Mouse (Mus musculus): ENCODE measurements around the gene H2-T22.
"Not testable (repeated sequence)": the region's sequence is repeated elsewhere in the genome, so short reads cannot be mapped to it uniquely, and the experiment has no call there.

The H2-T22 gene

GRCm38 (mm10) chr17:36042610-36043169, at the start of gene H2-T22, which contains the start of gene Gm6034:
Gene H2-T22, minus strand, starts transcription at chr17:36042747.
Gene Gm6034, plus strand, starts transcription at chr17:36042961.
- DNase-seq (ENCODE audit: low read depth, low spot score): peak; percentile 16

GRCm38 (mm10) chr17:36091933-36092332, 49.4 kb upstream of the H2-T22 start:
- not testable (repeated sequence) for DNase-seq (ENCODE audit: low read depth, low spot score)

DNA sequence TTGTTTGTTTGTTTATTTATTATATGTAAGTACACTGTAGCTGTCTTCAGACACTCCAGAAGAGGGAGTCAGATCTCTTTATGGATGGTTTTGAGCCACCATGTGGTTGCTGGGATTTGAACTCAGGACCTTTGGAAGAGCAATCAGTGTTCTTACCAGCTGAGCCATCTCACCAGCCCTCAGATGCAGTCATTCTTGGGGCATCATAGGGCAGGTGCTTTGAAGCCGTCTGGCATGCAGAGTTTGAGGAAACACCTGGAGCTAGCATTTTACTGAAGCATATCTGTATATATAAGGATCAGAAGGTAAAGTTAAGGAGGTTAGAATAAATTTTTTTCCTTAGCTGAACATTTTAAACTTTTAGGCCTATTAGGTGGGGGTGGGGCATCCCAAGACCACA, 43.4 kb upstream of the H2-T22 start:
- DNase-seq (ENCODE audit: low read depth, low spot score): not testable (repeated sequence)

DNA sequence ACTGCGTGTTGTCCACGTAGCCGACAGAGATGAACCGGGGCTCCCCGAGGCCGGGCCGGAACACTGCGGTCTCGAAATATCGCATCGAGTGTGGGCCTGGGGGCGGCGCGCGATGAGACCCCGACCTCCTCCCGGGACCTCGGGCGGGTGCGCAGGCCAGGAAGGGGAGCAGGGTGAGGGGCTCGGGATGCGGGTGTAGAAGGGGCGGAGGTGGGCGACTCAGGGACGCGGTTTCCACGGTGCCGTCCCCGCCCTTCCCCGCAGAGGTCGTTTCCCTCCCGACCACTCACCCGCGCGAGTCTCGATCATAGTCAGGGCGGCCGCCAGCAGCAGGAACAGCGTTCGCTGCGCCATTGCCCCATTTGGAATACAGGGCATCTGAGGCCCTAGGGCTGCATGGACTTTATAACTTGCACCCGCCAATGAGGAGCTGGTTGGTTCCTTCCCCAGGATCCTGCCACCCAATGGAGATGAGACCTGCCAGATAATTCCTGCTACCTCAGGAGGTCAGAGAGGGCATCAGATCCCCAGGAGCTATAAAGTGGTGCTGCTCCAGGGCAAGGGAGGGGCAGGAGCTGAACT, 41.4 kb upstream of the H2-T22 start:
- DNase-seq (ENCODE audit: low read depth, low spot score): no peak

GRCm38 (mm10) chr17:36083266-36083869, 40.8 kb upstream of the H2-T22 start:
- no peak for DNase-seq (ENCODE audit: low read depth, low spot score)

DNA sequence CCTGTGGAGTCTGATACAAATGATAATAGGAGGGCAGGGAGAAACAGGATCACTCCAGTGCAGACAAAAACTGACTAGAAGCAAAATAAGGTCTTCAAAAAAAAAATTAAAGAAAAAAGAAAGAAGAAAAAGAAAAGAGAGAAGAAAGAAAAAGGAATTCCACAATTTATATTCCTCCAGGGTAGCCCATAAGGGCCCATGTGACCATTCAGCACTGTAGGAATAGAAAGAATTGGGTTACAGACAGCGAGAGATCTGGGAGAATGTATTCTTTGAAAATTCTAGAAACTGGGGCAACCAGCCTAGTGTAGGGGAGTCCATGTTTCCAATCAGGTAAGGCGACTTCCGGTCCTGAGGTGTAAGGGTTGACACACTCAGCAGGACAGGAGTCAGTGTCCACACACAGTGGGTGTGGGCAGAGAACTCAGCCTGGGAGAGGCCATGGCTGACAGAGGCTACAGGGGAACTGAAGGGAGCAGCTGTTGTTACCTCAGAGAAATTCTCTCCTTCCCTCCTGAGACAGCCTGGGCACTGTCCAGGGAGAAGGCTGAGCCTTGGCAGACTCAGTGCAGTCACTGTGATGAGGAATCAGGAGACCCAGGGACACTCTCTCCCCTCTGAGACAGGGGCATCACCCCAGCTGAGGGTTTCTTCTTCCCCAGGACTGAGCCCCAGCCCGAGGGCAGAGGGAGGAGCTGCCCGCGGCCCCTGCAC, 40.1 kb upstream of the H2-T22 start:
- not testable (repeated sequence) for DNase-seq (ENCODE audit: low read depth, low spot score)

GRCm38 (mm10) chr17:36081901-36082300, 39.4 kb upstream of the H2-T22 start:
- DNase-seq (ENCODE audit: low read depth, low spot score): not testable (repeated sequence)

DNA sequence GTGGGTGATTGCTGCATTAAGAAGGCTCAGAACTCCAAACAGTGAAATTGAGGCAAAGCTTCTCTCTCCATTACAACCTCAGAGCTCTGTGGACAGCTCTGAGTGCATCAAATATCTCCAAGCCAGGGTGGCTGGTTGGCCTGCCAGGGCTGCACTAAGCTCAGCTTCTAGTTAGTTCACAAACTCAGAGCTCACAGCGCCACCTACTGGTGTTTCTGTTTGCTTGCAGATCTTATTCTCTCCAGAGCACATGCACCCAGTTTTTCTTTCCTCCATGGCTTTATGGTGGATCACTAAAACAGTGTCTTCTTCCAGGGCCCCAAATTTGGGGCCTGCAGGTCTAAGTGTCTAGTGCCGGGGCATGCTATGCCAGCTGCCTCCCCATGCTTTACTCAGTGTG, 18.3 kb upstream of the H2-T22 start:
- DNase-seq (ENCODE audit: low read depth, low spot score): peak; percentile 59

DNA sequence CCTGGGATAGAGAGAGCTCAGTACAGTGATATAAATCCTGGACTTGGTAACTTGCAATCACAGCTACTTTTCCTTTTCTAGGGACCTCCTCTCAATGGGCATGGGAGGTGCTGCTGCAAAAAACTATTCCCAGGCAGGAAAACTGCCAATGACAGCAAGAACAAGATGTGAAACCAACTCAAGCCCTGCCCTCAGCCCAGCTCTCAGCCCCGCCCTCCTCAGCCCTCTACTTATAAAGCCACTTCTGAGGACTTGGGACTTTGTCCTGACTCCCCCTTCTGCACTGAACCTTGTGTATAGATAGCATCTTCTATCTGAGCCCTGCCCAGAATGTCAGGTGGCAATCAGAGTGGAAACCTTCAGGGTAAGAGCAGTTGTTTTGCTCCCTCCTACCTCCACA, 15.8 kb upstream of the H2-T22 start, which contains the start of gene Gm11127:
Gene Gm11127 (minus strand): TSS at position 10 of the 400 bp plus-strand sequence.
- not testable (repeated sequence) for DNase-seq (ENCODE audit: low read depth, low spot score)

DNA sequence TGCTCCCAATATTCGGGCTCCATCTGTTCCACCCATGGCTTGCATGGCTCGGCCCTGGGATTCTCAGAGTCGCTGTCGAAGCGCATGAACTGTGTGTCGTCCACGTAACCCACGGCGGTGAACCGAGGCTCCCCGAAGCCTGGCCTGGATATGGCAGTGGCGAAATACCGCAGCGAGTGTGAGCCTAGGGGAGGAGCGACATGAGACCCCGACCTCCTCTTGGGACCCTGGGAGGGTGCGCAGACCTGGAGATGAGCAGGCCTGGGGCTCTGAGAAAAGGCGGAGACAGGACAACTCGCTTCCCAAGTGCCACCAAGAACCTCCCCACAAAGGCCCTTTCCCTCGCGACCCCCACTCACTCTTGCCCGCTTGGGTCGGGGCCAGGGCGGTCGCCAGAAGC, 15.4 kb upstream of the H2-T22 start:
- DNase-seq (ENCODE audit: low read depth, low spot score): not testable (repeated sequence)

DNA sequence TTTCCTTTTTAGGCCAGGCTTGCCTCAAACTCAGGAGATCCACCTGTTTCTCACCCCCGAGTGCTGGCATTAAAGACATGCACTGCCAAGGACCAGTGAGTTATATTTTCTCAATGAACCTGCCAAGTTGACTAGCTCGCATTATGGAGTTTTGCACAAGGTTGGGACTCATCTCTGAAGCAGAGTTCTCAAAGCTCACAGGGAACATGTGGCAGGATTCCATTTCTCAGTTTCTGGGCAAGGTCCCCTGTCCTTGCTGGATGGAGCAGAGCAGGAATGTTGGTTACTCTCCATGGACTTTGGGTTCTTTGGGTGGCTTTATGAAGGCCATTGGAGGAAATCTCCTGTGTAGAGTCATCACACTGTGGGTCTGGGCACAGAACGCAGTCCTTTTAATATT, 739 bp upstream of the H2-T22 start:
- no peak for DNase-seq (ENCODE audit: low read depth, low spot score)

DNA sequence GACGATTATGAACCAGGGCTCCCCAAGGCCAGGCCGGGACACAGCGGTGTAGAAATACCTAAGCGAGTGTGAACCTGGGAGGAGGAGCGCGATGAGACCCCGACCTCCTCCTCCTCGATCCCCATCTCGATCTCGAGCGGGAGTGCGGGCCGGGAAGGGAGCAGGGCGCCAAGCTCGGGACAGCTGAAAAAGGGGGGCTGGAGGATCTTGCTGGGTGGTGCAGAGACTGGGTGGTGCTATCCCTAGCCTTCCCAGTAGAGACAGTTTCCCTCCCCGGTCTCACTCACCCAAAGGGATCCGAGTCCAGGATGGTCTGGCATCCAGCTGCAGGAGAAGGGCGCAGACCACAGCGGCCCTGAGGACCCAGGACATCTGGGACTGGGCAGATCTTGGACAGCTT, 492 bp downstream of the H2-T22 start:
- DNase-seq (ENCODE audit: low read depth, low spot score): not testable (repeated sequence)

GRCm38 (mm10) chr17:36040604-36041003, 1.9 kb downstream of the H2-T22 start:
- not testable (repeated sequence) for DNase-seq (ENCODE audit: low read depth, low spot score)

- not testable (repeated sequence) for DNase-seq (ENCODE audit: low read depth, low spot score)
Measured at GRCm38 (mm10) chr17:36036126-36036525, 6.4 kb downstream of the H2-T22 start.

DNA sequence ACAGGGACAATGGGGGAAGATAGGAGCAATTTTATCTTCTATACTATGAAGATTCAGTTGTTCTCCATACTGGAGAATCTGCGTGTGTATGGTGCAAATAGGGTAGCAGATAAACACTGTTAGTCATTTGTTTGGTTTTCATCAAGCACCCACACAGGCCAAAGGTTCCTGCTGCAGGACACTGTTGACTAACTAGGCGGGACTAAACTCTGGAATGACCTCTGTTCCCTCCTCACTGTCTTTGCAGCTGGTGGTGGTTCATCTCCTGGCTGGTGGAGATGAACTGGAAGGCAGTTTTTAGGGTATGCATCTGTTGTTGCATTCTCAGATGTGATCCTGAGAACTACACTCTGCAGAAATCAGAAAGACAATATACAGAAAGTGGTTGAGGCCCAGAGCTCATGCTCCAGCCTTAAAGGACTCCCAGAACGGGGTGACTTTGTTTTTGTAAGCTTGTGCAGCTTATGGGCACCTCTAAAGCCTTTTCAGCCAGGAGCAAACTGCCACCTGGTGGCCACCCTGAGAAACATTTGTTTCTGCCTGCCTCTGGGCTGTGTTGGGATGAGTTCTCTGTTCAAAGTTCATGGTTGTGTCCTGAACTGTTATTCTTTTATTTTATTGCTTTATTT, 7.4 kb downstream of the H2-T22 start:
- DNase-seq (ENCODE audit: low read depth, low spot score): not testable (repeated sequence)

DNA sequence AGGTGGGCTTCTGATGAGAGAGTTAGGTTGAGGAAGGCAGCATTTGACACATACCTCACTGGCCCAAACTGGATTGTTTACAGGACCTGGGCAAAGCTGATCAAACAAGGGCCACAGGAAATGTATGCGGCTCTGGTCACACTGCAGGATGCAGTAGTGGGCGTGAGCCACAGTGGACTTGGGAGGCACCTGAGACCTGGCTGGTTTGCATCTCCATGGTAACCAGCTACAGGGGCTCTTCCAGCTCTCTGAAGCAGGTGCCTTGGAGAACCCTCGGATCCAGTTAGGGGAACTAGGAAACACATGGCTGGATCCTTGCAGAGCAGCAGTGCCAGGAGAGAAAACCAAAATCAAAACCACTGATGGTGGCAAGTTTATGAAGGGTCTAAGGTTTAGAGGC, 8.0 kb downstream of the H2-T22 start:
- DNase-seq (ENCODE audit: low read depth, low spot score): not testable (repeated sequence)

GRCm38 (mm10) chr17:36032351-36032875, 10.1 kb downstream of the H2-T22 start, which contains the start of gene H2-T23:
Gene H2-T23, minus strand, starts transcription at chr17:36032855.
- DNase-seq (ENCODE audit: low read depth, low spot score): not testable (repeated sequence)

- peak; percentile 14 for DNase-seq (ENCODE audit: low read depth, low spot score)
Measured at GRCm38 (mm10) chr17:36031583-36032331, 10.8 kb downstream of the H2-T22 start.

DNA sequence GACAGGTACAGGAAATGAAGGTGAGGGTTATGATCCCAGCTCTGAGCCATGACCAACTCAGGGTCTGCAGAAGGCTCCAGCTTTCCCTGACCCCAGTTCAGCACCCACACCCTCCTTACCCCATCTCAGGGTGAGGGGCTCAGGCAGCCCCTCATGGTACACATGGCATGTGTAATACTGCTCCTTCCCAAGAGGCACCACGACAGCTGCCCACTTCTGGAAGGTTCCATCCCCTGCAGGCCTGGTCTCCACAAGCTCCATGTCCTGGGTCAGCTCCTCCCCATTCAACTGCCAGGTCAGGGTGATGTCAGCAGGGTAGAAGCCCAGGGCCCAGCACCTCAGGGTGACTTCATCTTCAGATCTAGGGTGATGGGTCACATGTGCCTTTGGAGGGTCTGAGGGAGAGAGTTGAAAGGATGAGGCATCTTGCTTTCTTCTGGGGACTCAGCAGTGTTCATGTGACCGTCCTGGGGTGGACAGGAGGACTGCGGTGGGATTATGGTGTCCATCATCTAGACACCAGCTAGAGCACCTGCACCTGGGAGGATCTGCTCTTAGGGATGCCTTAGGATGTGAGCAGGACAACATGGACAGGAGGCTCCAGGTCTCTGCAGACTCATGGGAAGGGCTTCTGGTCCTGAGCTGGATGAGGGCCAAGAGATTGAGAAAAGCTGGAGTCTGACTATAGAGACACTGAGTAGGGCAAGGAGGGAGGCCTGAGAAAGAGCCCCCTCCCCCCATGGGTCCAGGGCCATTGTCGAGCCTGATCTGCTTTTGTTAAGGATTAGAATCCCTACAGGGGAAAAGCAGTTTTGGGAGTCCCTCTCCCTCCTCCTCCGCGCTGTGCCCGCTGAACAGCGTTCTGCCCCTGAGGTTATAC, 11.6 kb downstream of the H2-T22 start:
- DNase-seq (ENCODE audit: low read depth, low spot score): not testable (repeated sequence)
